Mouse (Mus musculus) heart, embryonic 16.5 days (tissue): ENCODE measurements around the gene Kif21b. TPM values are rescaled to one million over a fixed set of nuclear protein-coding genes. Genes with fewer than 3 reads are reported as not detected.

Experiments
- ATAC-seq: fragments of 200-750 bp; cut with Nextera tagmentation; replicated peaks from 2 replicates; pipeline ENCODE4 v1.8.0; 2017; ENCODE audit warnings: moderate number of reproducible peaks; ENCODE audit not compliant: insufficient read depth, low FRiP score; ENCODE audit errors: extremely low read depth
- H3K27ac ChIP-seq: fragments of 300-500 bp; sonication (generic); 2 replicates; pipeline ENCODE4 v1.5.1; 2014; ENCODE audit warnings: mild to moderate bottlenecking, low read length, control low read depth, moderate library complexity
- H3K27me3 ChIP-seq: fragments of 300-500 bp; sonication (generic); 2 replicates; pipeline ENCODE4 v1.6.1; 2014; ENCODE audit warnings: low read length, mixed read lengths; ENCODE audit not compliant: control insufficient read depth, insufficient read depth
- H3K36me3 ChIP-seq: fragments of 300-500 bp; sonication (generic); 2 replicates; pipeline ENCODE4 v1.6.1; 2014; ENCODE audit not compliant: control insufficient read depth, insufficient read depth
- H3K4me1 ChIP-seq: fragments of 300-500 bp; sonication (generic); 2 replicates; pipeline ENCODE4 v1.6.1; 2014; ENCODE audit warnings: low read length, mixed read lengths; ENCODE audit not compliant: control insufficient read depth, insufficient read depth
- H3K4me2 ChIP-seq: fragments of 300-500 bp; sonication (generic); 2 replicates; pipeline ENCODE4 v1.6.1; 2014; ENCODE audit warnings: low read depth, mild to moderate bottlenecking, control low read depth, low read length
- H3K4me3 ChIP-seq: fragments of 300-500 bp; sonication (generic); 2 replicates; pipeline ENCODE4 v1.5.1; 2014; ENCODE audit warnings: mild to moderate bottlenecking, control low read depth, low read length
- H3K9ac ChIP-seq: fragments of 300-500 bp; sonication (generic); 2 replicates; pipeline ENCODE4 v1.6.1; 2014; ENCODE audit warnings: low read length, control low read depth
- H3K9me3 ChIP-seq: fragments of 300-500 bp; sonication (generic); replicated peaks from 2 replicates; pipeline ENCODE4 v1.6.1; 2016; ENCODE audit warnings: low read length; ENCODE audit not compliant: control insufficient read depth
- WGBS: fragments of 180-500 bp; shearing (Covaris S2); extraction: QIAGEN DNeasy Blood & Tissue Kit; methylation state at CpG from one replicate; pipeline ENCODE4 v1.1.7; 2014; 5-methylcytosine and 5-hydroxymethylcytosine counted together
- polyA plus RNA-seq: library from polyadenylated mRNA; unstranded; fragments of >200 nt; fragmentation: Nextera tagmentation; extraction: Ambion mirVana; gene quantifications from 2 replicates; pipeline ENCODE4 v1.2.1, GENCODE M21; 2015

Kif21b gene
- polyA plus RNA-seq, 1 experiment from 2014 or later: 2.6 TPM

- peaks cover 62% of the 10 kb centered on the region for H3K4me1 ChIP-seq
- WGBS: 25% methylated on average over 10 of the region's 10 CpGs
- 0 out of 2 replicates have a peak overlapping the region, but pooled peaks have one; percentile 21 for H3K27ac ChIP-seq
- H3K4me3 ChIP-seq: no peak overlapping the region
- H3K9me3 ChIP-seq: no peaks in the 10 kb centered on the region
- no peaks in the 10 kb centered on the region for H3K36me3 ChIP-seq
- H3K27me3 ChIP-seq: no peaks in the 10 kb centered on the region
- ATAC-seq: no peak; the same call in 1 of the 2 replicates
- no peak overlapping the region for H3K9ac ChIP-seq
- H3K4me2 ChIP-seq: 0 out of 2 replicates have a peak overlapping the region, but pooled peaks have one; percentile 11
These were observed 7.1 kb downstream of the Kif21b start for GRCm38 (mm10) chr1:136138191-136138830.

GRCm38 (mm10) chr1:136139990-136140640 is 8.9 kb downstream of the Kif21b start:
- 1% methylated on average over 32 of the region's 32 CpGs for WGBS
- Histone ChIP-seq H3K27me3 (no peaks in the 10 kb centered on the region), H3K9ac (peak overlapping the region; percentile 83), H3K4me3 (peak overlapping the region; percentile 67), H3K4me2 (peak overlapping the region; percentile 94), H3K27ac (peak overlapping the region; percentile 83), H3K4me1 (peaks cover 51% of the 10 kb centered on the region), H3K9me3 (no peaks in the 10 kb centered on the region), H3K36me3 (no peaks in the 10 kb centered on the region)
- ATAC-seq: peak; percentile 64

GRCm38 (mm10) chr1:136141176-136141950 is 10.2 kb downstream of the Kif21b start:
- H3K4me1 ChIP-seq: peaks cover 46% of the 10 kb centered on the region
- H3K27ac ChIP-seq: no peak overlapping the region
- no peak for ATAC-seq
- H3K4me3 ChIP-seq: no peak overlapping the region
- H3K27me3 ChIP-seq: no peaks in the 10 kb centered on the region
- WGBS: 83% methylated on average over 11 of the region's 11 CpGs
- no peak overlapping the region for H3K4me2 ChIP-seq
- H3K36me3 ChIP-seq: no peaks in the 10 kb centered on the region
- H3K9me3 ChIP-seq: no peaks in the 10 kb centered on the region
- no peak overlapping the region for H3K9ac ChIP-seq

GRCm38 (mm10) chr1:136142336-136142735 is 11.1 kb downstream of the Kif21b start:
- no peak for ATAC-seq
- Histone ChIP-seq H3K36me3 (no peaks in the 10 kb centered on the region), H3K9ac (no peak overlapping the region), H3K27me3 (no peaks in the 10 kb centered on the region), H3K27ac (no peak overlapping the region), H3K4me2 (no peak overlapping the region), H3K4me1 (peaks cover 36% of the 10 kb centered on the region), H3K9me3 (no peaks in the 10 kb centered on the region), H3K4me3 (no peak overlapping the region)
- WGBS: 27% methylated on average over 6 of the region's 6 CpGs

- H3K27me3 ChIP-seq: no peaks in the 10 kb centered on the region
- no peak overlapping the region for H3K9ac ChIP-seq
- no peak for ATAC-seq
- no peaks in the 10 kb centered on the region for H3K9me3 ChIP-seq
- H3K36me3 ChIP-seq: no peaks in the 10 kb centered on the region
- H3K4me2 ChIP-seq: no peak overlapping the region
- peaks cover 24% of the 10 kb centered on the region for H3K4me1 ChIP-seq
- H3K4me3 ChIP-seq: no peak overlapping the region
- WGBS: 91% methylated on average over 10 of the region's 10 CpGs
- no peak overlapping the region for H3K27ac ChIP-seq
These were observed 12.3 kb downstream of the Kif21b start for GRCm38 (mm10) chr1:136143514-136143913.

- Histone ChIP-seq H3K4me2 (no peak overlapping the region), H3K9me3 (no peaks in the 10 kb centered on the region), H3K9ac (no peak overlapping the region), H3K4me1 (no peaks in the 10 kb centered on the region), H3K27ac (no peak overlapping the region), H3K27me3 (no peaks in the 10 kb centered on the region), H3K36me3 (no peaks in the 10 kb centered on the region), H3K4me3 (no peak overlapping the region)
- 89% methylated on average over 9 of the region's 9 CpGs for WGBS
- no peak for ATAC-seq
These were observed 18.5 kb downstream of the Kif21b start for GRCm38 (mm10) chr1:136149702-136150101.

- 72% methylated on average over 8 of the region's 8 CpGs for WGBS
- H3K4me1 ChIP-seq: no peaks in the 10 kb centered on the region
- ATAC-seq: no peak
- H3K9ac ChIP-seq: no peak overlapping the region
- no peak overlapping the region for H3K4me2 ChIP-seq
- no peaks in the 10 kb centered on the region for H3K36me3 ChIP-seq
- H3K27ac ChIP-seq: no peak overlapping the region
- H3K4me3 ChIP-seq: no peak overlapping the region
- no peaks in the 10 kb centered on the region for H3K27me3 ChIP-seq
- H3K9me3 ChIP-seq: no peaks in the 10 kb centered on the region
These were observed 20.2 kb downstream of the Kif21b start for GRCm38 (mm10) chr1:136151371-136151770.

GRCm38 (mm10) chr1:136156304-136156703 is 25.1 kb downstream of the Kif21b start:
- Histone ChIP-seq H3K4me1 (no peaks in the 10 kb centered on the region; the same call in 1 of the 2 replicates), H3K27me3 (no peaks in the 10 kb centered on the region), H3K4me2 (no peak overlapping the region), H3K4me3 (no peak overlapping the region), H3K27ac (no peak overlapping the region), H3K36me3 (no peaks in the 10 kb centered on the region), H3K9me3 (no peaks in the 10 kb centered on the region), H3K9ac (no peak overlapping the region)
- WGBS: 96% methylated on average over 4 of the region's 4 CpGs
- no peak for ATAC-seq

- Histone ChIP-seq H3K27ac (no peak overlapping the region), H3K4me2 (no peak overlapping the region), H3K9me3 (no peaks in the 10 kb centered on the region), H3K36me3 (no peaks in the 10 kb centered on the region), H3K4me3 (no peak overlapping the region), H3K27me3 (no peaks in the 10 kb centered on the region), H3K4me1 (no peaks in the 10 kb centered on the region; the same call in 1 of the 2 replicates), H3K9ac (no peak overlapping the region)
- WGBS: 91% methylated on average over 4 of the region's 4 CpGs
- ATAC-seq: no peak
These were observed 25.8 kb downstream of the Kif21b start for GRCm38 (mm10) chr1:136156951-136157350.
